Mouse (Mus musculus) bone marrow macrophage, adult 2 months (primary cell): ENCODE data around the gene Gm11444. TPM values are rescaled to one million over a fixed set of nuclear protein-coding genes. Genes with fewer than 3 reads are reported as not detected.

Experiments
- H3K27ac ChIP-seq: 2 replicates; pipeline ENCODE4 v1.5.1; 2012; ENCODE audit warnings: low read depth, low read length; ENCODE audit not compliant: insufficient read depth
- H3K4me1 ChIP-seq: 2 replicates; pipeline ENCODE4 v1.6.1; 2012; ENCODE audit warnings: low read length; ENCODE audit not compliant: control insufficient read depth, insufficient read depth
- H3K4me3 ChIP-seq: 2 replicates; pipeline ENCODE4 v1.5.1; 2012; ENCODE audit warnings: mild to moderate bottlenecking, low read length, moderate library complexity; ENCODE audit not compliant: insufficient read depth
- CTCF ChIP-seq: IDR thresholded peaks from 2 replicates; pipeline ENCODE4 v1.5.1; 2012; ENCODE audit warnings: low read depth, mild to moderate bottlenecking, low read length, moderate library complexity
- POLR2A ChIP-seq: IDR thresholded peaks from 2 replicates; pipeline ENCODE4 v1.6.1; 2012; ENCODE audit warnings: mild to moderate bottlenecking, low read depth, low read length, borderline replicate concordance
- polyA plus RNA-seq: library from polyadenylated mRNA; stranded (reverse); fragments of >200 nt; gene quantifications from 2 replicates; pipeline ENCODE4 v1.2.4, GENCODE M21; 2012; ENCODE audit not compliant: missing spikeins, insufficient read depth, insufficient read length

Gene Gm11444
- polyA plus RNA-seq: not detected in 2 replicates

- no peaks in the 10 kb centered on the region for H3K4me1 ChIP-seq
- no peak within 1 kb of the TSS for H3K4me3 ChIP-seq
- no peak for TF ChIP-seq CTCF
- no peak for TF ChIP-seq POLR2A
- no peak within 1 kb of the TSS for H3K27ac ChIP-seq
These were observed at the start of gene Gm11444 for GRCm38 (mm10) chr11:85850233-85850632. Gene Gm11444, minus strand, starts transcription at chr11:85850333.

DNA sequence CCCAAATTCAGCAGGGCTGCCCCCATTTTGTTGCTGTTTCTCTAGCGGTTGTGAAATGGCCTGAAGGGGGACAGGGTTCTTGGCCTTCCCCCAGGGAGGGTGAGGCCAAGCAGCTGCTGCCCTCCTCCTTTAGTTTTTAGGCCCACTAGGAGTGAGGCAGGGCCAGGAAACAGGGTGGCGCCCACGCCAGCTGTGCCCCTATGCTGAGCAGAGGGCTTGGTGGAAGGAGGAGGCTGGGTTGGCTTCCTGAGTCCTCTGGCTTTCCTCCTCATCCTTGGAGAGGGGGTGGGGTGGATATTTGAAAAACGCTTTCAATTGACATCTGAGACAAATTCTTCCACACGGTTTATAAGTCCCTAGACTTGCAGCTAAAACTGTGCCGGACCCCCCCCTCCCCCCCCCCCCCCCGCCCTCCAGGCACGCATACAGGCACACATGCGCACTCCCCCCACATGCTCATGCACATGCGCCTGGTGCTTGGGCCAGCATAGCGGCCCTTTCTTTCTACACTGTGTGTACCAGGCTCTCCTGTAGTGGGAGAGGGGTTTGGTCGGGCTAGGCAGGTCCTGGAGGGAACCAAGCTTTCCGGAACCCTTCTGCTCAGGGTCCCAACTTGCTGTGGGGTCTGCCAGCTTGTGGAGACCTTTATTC lies 46.3 kb upstream of the Gm11444 start:
- H3K4me1 ChIP-seq: no peaks in the 10 kb centered on the region
- TF ChIP-seq POLR2A (no peak), CTCF (no peak)
- H3K4me3 ChIP-seq: no peak overlapping the region
- no peak overlapping the region for H3K27ac ChIP-seq

- Histone ChIP-seq H3K27ac (no peak overlapping the region), H3K4me1 (no peaks in the 10 kb centered on the region), H3K4me3 (peak overlapping the region; percentile 26; the same call in 1 of the 2 replicates)
- TF ChIP-seq CTCF (no peak), POLR2A (no peak)
These were observed 44.8 kb upstream of the Gm11444 start for GRCm38 (mm10) chr11:85894731-85895545.

DNA sequence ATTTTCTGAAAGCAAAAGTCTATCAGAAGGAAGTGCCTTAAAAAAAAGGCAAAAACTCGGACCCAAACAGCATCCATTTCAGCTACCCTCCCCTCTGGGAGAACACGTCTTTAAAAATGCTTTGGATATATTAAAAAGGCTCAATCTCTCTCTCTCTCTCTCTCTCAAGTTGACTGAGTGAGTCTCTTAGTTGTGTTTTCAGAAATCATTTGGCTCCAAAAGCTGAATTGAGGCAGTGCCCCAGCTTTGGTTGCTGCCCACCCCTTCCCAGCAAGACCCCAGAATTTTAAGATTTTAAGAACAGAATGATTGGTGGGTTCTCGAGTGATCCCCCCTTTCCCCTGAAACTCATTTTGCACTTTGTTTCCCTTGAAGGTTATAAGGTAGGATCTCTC lies 44.0 kb upstream of the Gm11444 start:
- no peak overlapping the region for H3K27ac ChIP-seq
- H3K4me3 ChIP-seq: no peak overlapping the region
- H3K4me1 ChIP-seq: no peaks in the 10 kb centered on the region
- TF ChIP-seq POLR2A (no peak), CTCF (no peak)

DNA sequence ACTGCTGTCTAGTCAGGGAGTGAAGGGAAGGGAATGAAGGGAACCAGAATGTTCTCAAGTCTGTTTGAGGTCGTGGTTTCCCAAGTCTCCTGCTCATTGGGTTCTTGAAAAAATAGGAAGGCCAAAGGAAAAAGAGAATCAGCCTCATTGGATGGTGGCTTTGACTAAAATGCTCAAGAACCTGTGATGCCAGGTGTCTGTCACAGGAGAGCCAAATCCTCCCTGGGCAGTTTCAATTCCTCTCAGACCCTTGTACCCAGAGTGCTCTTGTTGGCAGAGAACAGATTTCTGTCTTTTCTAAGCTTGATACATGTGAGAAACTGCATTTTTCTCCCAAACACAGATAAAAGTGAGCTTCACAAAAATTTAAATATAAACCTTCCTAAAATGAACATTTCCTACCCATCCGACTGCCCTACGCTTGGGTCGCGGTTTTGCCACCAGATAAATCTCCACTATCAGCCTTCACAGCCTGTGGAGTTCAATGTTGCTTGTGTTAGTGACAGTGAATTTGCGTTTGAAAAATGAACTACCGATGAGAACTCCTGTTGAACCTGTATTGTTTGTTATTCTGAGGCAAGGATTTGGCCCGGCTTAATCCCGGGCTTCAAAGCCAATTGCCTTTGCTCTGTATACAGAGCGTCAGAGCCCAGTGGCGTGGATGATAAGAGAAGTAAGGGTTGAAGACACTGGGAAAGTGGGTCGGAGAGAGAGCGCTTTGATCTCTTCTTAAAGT lies 43.4 kb upstream of the Gm11444 start:
- Histone ChIP-seq H3K4me3 (no peak overlapping the region), H3K27ac (no peak overlapping the region), H3K4me1 (no peaks in the 10 kb centered on the region)
- TF ChIP-seq CTCF: no peak
- no peak for TF ChIP-seq POLR2A

- Histone ChIP-seq H3K4me3 (no peak overlapping the region), H3K27ac (no peak overlapping the region), H3K4me1 (no peaks in the 10 kb centered on the region)
- TF ChIP-seq CTCF: no peak
These were observed 42.6 kb upstream of the Gm11444 start for GRCm38 (mm10) chr11:85892771-85893170.

- H3K4me3 ChIP-seq: no peak overlapping the region
- no peak overlapping the region for H3K27ac ChIP-seq
- H3K4me1 ChIP-seq: no peaks in the 10 kb centered on the region
- no peak for TF ChIP-seq POLR2A
- TF ChIP-seq CTCF: no peak
These were observed 41.5 kb upstream of the Gm11444 start for GRCm38 (mm10) chr11:85891692-85892040.

- no peak overlapping the region for H3K4me3 ChIP-seq
- TF ChIP-seq POLR2A: no peak
- TF ChIP-seq CTCF: no peak
- H3K27ac ChIP-seq: no peak overlapping the region
- no peaks in the 10 kb centered on the region for H3K4me1 ChIP-seq
These were observed 41.0 kb upstream of the Gm11444 start for GRCm38 (mm10) chr11:85891010-85891691.

DNA sequence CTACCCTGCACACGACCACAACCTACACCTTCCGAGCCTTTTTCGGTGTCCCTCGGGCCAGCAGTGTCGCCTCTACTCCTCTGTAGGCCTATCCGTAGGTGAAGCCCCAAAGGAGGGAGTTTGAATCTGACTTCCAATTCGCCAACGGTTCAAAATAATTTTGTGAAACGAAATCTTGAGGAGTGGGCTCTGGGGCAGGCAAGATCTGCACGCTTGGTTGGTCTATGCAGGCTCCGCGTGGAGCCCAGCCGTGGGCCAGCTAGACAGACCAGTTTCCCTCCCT lies 40.4 kb upstream of the Gm11444 start:
- Histone ChIP-seq H3K27ac (no peak overlapping the region), H3K4me3 (no peak overlapping the region), H3K4me1 (no peaks in the 10 kb centered on the region)
- TF ChIP-seq CTCF (no peak), POLR2A (no peak)
